Mouse (Mus musculus): ENCODE measurements around the gene Cdk5r2. TPM values are rescaled to one million over a fixed set of nuclear protein-coding genes. Genes with fewer than 3 reads are reported as not detected.

Gene Cdk5r2
- polyA plus RNA-seq, 1 experiment from 2014 or later: 9.1 TPM

GRCm38 (mm10) chr1:74882828-74883227 lies 28.1 kb downstream of the Cdk5r2 start:
- Histone ChIP-seq H3K4me3 (peak overlapping the region; percentile 39; the same call in 1 of the 2 replicates), H3K27ac (no peak overlapping the region), H3K9ac (no peak overlapping the region), H3K36me3 (replicated peaks) (no peaks in the 10 kb centered on the region), H3K4me2 (peak overlapping the region; percentile 75), H3K4me1 (peaks cover 36% of the 10 kb centered on the region), H3K27me3 (replicated peaks) (peaks cover 83% of the 10 kb centered on the region), H3K9me3 (no peaks in the 10 kb centered on the region)
- WGBS: 3% methylated on average over 8 of the region's 8 CpGs
- ATAC-seq (replicated peaks): no peak

- WGBS: 5% methylated on average over 5 of the region's 5 CpGs
- Histone ChIP-seq H3K27ac (no peak overlapping the region), H3K4me3 (no peak overlapping the region), H3K9ac (no peak overlapping the region), H3K27me3 (replicated peaks) (peaks cover 87% of the 10 kb centered on the region), H3K9me3 (no peaks in the 10 kb centered on the region), H3K4me2 (no peak overlapping the region), H3K36me3 (replicated peaks) (no peaks in the 10 kb centered on the region), H3K4me1 (peaks cover 36% of the 10 kb centered on the region)
- ATAC-seq (replicated peaks): no peak
Measured at GRCm38 (mm10) chr1:74883441-74883840, 28.7 kb downstream of the Cdk5r2 start.

DNA sequence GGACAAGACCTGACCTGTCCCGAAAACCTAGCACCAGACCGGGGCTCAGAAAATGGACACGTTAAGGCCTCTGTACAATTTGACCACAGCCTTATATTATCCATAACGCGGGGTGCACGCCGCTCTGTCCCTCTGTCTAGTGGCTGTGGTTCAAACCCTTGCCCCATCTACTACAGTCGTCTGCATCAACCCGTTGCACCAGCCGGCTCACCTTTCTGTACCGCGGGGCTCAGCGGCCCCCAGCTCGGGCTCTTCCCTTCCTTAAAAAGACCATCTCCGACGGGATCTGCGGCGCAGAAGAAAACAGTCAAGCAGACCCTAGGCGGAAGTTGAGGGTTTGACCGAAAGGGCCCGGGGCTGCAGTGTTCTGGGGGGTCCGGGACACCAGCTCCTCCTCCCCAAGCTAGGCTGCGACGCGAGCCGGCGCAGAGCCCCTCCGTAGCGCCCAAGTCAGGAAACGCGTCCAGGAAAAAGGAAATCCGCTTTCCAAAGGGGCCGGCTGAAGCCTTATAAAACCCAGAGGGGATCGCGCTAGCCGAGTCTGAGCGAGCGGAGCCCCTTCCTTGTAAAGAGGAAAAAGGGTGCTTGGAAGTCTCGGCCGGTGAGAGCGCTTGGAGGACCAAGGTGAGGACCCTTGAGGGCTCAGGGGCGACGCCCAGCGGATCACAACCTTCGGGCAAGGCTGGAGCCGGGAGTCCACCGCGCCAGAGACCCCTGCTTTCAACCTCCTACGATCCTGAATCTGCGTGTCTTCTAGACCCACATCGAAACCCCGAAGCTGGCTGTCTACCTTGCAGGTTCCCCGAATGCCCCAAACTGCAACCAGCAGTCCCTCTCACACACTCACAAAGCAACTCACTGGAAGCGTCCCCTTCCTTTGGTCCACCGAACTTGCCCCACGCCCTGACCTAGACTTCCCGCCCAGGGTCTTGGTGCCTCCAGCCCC lies 29.7 kb downstream of the Cdk5r2 start:
- Histone ChIP-seq H3K4me1 (peaks cover 36% of the 10 kb centered on the region), H3K9ac (peak overlapping the region; percentile 27; the same call in 1 of the 2 replicates), H3K4me2 (peak overlapping the region; percentile 45), H3K4me3 (peak overlapping the region; percentile 22), H3K36me3 (replicated peaks) (no peaks in the 10 kb centered on the region), H3K9me3 (no peaks in the 10 kb centered on the region), H3K27me3 (replicated peaks) (peaks cover 83% of the 10 kb centered on the region), H3K27ac (no peak overlapping the region)
- 1% methylated on average over 57 of the region's 57 CpGs for WGBS
- ATAC-seq (replicated peaks): no peak

DNA sequence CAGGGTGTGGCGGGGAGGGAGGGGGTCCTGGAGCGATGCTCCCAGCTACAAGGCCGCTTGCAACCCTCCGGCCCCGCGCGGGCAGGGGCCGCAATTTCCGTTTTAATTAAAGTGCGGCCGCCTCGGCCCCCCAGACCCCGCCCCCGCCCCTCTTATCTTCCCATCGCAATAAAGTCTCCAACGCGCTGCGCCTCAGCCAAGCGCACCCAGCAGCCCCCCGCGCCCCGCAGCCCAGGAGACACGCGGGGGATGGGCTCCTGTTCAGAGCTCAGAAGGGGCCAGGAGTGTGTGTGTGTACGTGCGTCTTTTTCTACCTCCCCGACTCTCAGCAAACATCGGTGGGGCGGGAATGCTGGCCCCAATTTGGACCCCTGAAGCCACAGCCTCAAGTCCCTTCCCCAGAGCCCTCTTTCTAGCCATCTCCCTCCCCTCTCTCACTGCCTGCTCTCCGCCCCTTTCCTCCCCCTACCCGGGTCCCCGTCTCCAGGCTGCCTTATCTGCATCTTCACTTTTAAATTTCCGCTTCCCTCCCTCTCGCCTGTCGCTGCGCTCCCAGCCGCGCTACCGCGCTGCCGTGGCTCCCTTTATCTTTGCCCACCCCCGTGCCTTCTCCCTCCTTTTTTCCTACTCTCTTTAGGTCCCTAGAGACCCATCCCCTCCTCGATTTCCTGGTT lies 30.8 kb downstream of the Cdk5r2 start, which contains the start of gene Fev:
TSS of gene Fev (minus strand) at position 51 of the 674 bp plus-strand sequence.
- H3K4me2 ChIP-seq: peak within 1 kb of the TSS; percentile 45
- peaks cover 89% of the 10 kb centered on the region for H3K27me3 ChIP-seq (replicated peaks)
- peaks cover 36% of the 10 kb centered on the region for H3K4me1 ChIP-seq
- ATAC-seq (replicated peaks): no peak
- H3K9ac ChIP-seq: peak within 1 kb of the TSS; percentile 27; the same call in 1 of the 2 replicates
- no peak within 1 kb of the TSS for H3K27ac ChIP-seq
- peak within 1 kb of the TSS; percentile 22 for H3K4me3 ChIP-seq
- no peaks in the 10 kb centered on the region for H3K36me3 ChIP-seq (replicated peaks)
- H3K9me3 ChIP-seq: no peaks in the 10 kb centered on the region
- WGBS: under 1% methylated on average over 43 of the region's 43 CpGs

DNA sequence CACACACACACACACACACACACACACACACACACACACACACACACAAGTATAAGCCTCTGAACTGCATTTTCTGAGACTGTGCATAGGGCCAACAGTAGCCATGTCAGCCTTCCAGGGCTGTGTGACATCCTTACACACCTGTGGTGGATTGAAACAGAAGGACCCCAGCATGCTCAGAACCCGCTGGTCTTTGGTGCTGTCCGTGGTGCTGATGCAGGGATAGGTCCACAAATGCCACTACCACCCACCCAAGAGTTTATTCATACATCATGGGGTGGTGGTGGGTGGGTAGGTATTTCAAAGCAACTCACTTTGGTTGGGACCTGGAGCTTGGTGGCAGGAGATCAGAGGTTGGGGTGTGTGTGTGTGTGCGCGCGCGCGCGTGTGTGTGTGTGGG lies 36.8 kb downstream of the Cdk5r2 start:
- Histone ChIP-seq H3K27ac (no peak overlapping the region), H3K36me3 (replicated peaks) (no peaks in the 10 kb centered on the region), H3K9ac (no peak overlapping the region), H3K4me2 (no peak overlapping the region), H3K4me1 (peaks cover 13% of the 10 kb centered on the region), H3K9me3 (no peaks in the 10 kb centered on the region), H3K4me3 (no peak overlapping the region), H3K27me3 (replicated peaks) (peaks cover 85% of the 10 kb centered on the region)
- 0% methylated on average over 7 of the region's 8 CpGs for WGBS
- ATAC-seq (replicated peaks): no peak

DNA sequence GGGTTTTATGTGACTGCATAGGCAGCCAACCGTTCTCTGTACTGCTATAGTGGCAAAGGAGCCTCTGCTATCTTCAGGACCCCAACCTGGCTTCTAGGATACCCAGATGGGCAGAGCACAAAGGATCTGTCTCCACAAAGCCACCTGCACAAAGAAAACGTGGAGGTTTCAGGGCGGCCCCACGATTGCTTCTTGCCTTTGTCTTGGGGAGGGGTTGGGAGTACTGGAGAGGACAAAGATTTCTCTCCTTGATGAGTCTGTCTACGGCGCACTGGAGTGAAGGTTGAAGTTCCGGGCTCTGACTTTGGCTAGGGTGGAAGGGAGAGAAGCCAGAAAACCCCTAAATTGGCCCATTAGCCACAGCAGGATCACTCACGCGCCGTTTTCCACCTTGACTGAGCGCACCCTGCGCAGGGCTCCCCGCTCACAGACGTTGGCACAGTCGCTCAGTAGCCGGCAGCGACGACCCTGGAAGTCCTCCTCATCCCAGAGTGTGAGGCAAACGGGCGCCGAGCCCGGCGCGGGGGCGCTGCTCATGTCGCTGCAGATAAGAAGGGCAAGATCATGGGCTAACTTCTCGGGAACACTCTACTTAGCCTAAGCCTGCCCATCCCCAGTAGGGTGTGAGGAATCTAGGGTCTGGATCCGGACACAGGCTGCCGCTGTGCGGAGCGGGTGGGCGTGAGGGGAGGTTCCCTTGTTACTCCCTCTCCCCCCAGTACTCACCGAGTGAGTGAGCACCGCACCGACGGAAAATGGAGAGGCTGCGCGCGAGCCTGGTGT lies 37.8 kb downstream of the Cdk5r2 start:
- Histone ChIP-seq H3K9me3 (no peaks in the 10 kb centered on the region), H3K27me3 (replicated peaks) (peaks cover 85% of the 10 kb centered on the region), H3K4me1 (peaks cover 13% of the 10 kb centered on the region), H3K36me3 (replicated peaks) (no peaks in the 10 kb centered on the region), H3K4me3 (peak overlapping the region; percentile 27), H3K4me2 (peak overlapping the region; percentile 47), H3K27ac (no peak overlapping the region), H3K9ac (peak overlapping the region; percentile 7; the same call in 1 of the 2 replicates)
- WGBS: 1% methylated on average over 39 of the region's 39 CpGs
- ATAC-seq (replicated peaks): peak; percentile 68

DNA sequence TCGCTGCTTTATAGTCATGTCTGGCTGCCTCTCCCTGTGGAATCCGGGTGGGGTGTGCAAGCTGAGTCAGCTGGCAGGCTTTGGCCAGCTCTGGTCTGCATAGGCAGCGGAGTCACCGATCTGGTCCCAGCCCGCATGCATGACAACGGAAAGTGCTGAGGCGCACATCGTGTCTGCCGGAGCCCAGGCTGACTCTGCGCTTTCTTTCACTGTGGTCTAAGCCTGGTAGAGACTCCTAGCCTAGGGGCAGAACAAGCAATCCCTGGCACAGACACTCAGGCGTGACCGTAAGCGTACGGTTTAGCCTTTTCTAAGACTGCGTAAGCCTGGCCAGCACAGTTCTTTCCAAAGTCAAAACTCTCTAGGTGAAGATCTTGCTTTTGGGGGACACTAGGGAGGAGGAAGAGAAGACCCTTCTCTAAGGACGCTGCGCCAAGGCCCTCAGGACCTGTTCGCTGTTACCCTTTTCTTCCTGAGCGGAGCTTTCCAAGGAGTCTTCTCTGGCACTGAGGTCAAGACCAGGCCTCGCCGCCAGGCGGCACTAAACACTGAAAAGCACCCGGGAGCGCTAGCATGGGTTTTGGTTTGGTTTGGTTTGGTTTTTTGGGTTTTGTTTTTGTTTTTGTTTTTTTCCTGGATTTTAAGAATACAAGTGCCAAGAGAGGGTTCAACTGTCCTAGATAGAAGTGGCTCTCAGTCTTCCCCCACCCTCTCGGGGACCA lies 38.6 kb downstream of the Cdk5r2 start, which contains the start of gene Cryba2:
TSS of gene Cryba2 (minus strand) at position 10 of the 722 bp plus-strand sequence.
- Histone ChIP-seq H3K9ac (peak within 1 kb of the TSS; percentile 7; the same call in 1 of the 2 replicates), H3K4me3 (peak within 1 kb of the TSS; percentile 27), H3K27ac (no peak within 1 kb of the TSS), H3K27me3 (replicated peaks) (peaks cover 85% of the 10 kb centered on the region), H3K36me3 (replicated peaks) (no peaks in the 10 kb centered on the region), H3K4me2 (peak within 1 kb of the TSS; percentile 47), H3K9me3 (no peaks in the 10 kb centered on the region), H3K4me1 (peaks cover 16% of the 10 kb centered on the region)
- peak; percentile 43; the same call in 1 of the 2 replicates for ATAC-seq (replicated peaks)
- 4% methylated on average over 25 of the region's 25 CpGs for WGBS

- Histone ChIP-seq H3K4me2 (no peak overlapping the region), H3K27me3 (replicated peaks) (peaks cover 85% of the 10 kb centered on the region), H3K4me3 (no peak overlapping the region), H3K9me3 (no peaks in the 10 kb centered on the region), H3K9ac (no peak overlapping the region), H3K4me1 (peaks cover 16% of the 10 kb centered on the region), H3K27ac (no peak overlapping the region), H3K36me3 (replicated peaks) (no peaks in the 10 kb centered on the region)
- no peak for ATAC-seq (replicated peaks)
- WGBS: 15% methylated on average over 4 of the region's 4 CpGs
Measured at GRCm38 (mm10) chr1:74894966-74895365, 40.2 kb downstream of the Cdk5r2 start.

- H3K27me3 ChIP-seq (replicated peaks): peaks cover 85% of the 10 kb centered on the region
- H3K4me2 ChIP-seq: no peak overlapping the region
- no peaks in the 10 kb centered on the region for H3K36me3 ChIP-seq (replicated peaks)
- whole genome bisulfite sequencing: 5% methylated on average over 7 of the region's 7 CpGs
- ATAC-seq (replicated peaks): no peak
- H3K4me1 ChIP-seq: peaks cover 19% of the 10 kb centered on the region
- H3K4me3 ChIP-seq: no peak overlapping the region
- no peak overlapping the region for H3K27ac ChIP-seq
- no peaks in the 10 kb centered on the region for H3K9me3 ChIP-seq
- no peak overlapping the region for H3K9ac ChIP-seq
Measured at GRCm38 (mm10) chr1:74897976-74898375, 43.2 kb downstream of the Cdk5r2 start.

DNA sequence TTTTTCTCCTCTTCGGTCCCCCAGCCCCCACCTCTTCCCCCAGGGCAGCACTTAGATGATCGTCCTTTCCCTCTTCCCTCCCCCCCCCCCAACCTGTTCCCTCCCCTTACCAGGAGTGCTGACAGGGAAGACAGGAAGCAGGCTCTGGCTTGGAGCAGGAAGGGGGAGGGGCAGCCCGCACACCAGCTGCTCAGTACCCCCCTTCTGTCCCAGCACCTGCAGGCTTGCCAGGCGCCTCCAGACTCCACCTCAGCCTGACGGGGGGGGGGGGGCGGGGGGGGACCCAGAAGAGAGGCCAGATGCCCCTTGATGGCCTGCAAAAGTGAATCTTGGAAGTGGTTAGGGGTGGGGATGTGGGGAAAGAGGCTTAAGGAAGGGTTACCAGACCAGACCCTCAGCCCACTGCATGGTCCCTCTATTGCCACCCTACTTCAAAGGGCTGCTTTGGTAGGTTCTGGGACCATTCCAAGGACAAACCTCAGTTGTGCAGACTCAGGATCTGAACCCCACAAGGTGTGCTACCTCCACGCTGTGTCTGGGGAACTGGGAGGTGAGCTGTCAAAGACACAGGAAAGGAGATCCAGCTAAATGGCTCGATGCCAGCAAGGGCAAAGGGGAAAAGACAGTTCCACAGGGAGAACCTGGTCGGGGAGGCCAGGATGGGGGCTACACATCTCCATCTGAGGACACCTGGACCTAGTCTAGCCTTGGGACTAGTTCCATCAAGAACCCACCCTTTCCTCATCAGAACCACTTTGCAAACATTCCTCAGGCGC lies 44.1 kb downstream of the Cdk5r2 start:
- Histone ChIP-seq H3K4me2 (no peak overlapping the region), H3K27me3 (replicated peaks) (peaks cover 87% of the 10 kb centered on the region), H3K27ac (no peak overlapping the region), H3K9ac (no peak overlapping the region), H3K36me3 (replicated peaks) (no peaks in the 10 kb centered on the region), H3K9me3 (no peaks in the 10 kb centered on the region), H3K4me1 (peaks cover 14% of the 10 kb centered on the region), H3K4me3 (no peak overlapping the region)
- no peak for ATAC-seq (replicated peaks)
- 11% methylated on average over 7 of the region's 10 CpGs for WGBS

Measured in midbrain, embryonic 15.5 days (tissue).